Mouse (Mus musculus): ENCODE measurements at regions not wholly inside any gene's neighbourhood (a gene's known extent, or its start where the extent isn't known, plus 50 kb on each side); places are given as distances from the start of the nearest gene placed in this dataset.

DNA sequence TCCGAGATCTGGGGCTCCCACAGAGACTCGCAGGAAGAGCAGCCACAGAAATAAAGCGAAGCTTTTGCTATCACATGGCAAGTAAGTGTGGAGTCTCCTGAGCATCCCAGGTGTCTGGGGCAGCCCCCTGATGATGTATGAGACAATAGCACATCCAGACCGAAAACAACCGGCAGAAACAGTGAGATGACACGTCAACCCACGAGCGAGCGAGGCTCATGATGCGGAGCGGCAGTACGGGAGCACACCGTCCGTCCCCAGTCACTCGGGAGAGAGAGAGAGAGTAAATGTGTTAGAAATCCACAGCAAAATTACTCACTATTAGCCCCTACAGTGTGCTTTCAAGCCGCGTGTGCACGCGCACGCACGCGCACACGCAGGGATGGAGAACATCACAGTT lies 276.2 kb downstream of the Barhl2 start:
- Histone ChIP-seq H3K27ac (replicated peaks; ENCODE audit: low read depth, low read length) (no peak overlapping the region), H3K4me1 (ENCODE audit: control insufficient read depth, insufficient read depth, insufficient read length, low read length) (no peaks in the 10 kb centered on the region), H3K4me3 (ENCODE audit: insufficient read depth, low read depth, low read length) (no peak overlapping the region)

DNA sequence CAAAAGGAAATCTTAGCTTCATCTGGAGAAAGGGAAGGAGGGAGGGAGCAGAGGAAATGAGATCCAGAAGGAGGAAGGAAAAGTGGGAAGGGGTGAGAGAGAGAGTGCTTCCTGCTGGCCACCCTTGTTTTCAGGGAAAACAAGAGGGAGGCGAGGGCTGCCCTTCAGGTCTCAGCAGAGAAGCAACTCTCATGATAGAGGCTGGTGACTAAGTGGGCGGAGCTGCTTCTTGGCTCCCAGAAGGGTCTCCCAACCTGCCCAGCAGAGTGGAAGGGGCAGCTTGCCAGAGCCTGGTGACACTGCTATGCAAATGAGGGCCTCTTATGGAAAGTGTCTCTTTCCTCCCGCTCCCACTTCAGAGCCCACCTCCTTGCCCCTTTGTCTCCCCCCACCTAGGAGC lies 285.8 kb downstream of the Barhl2 start:
- Histone ChIP-seq H3K4me1 (ENCODE audit: control insufficient read depth, insufficient read depth, insufficient read length, low read length) (no peaks in the 10 kb centered on the region; the same call in 1 of the 2 replicates), H3K27ac (replicated peaks; ENCODE audit: low read depth, low read length) (no peak overlapping the region), H3K4me3 (ENCODE audit: insufficient read depth, low read depth, low read length) (no peak overlapping the region)

DNA sequence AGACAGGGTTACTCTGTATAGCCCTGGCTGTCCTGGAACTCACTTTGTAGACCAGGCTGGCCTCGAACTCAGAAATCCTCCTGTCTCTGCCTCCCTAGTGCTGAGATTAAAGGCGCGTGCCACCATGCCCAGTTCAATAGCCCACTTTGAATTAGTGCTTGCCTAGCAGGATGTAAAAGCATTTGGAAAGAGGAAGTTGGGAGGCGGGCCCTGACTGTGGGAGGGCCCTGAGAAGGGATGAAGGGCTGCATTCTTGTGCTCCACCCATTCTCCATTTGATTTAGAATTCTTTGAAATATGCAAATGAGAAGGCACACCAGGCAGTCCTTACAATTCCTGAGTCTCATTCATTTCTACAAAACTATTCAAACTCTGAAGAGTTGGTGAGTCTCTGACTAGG lies 287.6 kb downstream of the Barhl2 start:
- Histone ChIP-seq H3K27ac (replicated peaks; ENCODE audit: low read depth, low read length) (no peak overlapping the region), H3K4me1 (ENCODE audit: control insufficient read depth, insufficient read depth, insufficient read length, low read length) (no peaks in the 10 kb centered on the region; the same call in 1 of the 2 replicates), H3K4me3 (ENCODE audit: insufficient read depth, low read depth, low read length) (no peak overlapping the region)

DNA sequence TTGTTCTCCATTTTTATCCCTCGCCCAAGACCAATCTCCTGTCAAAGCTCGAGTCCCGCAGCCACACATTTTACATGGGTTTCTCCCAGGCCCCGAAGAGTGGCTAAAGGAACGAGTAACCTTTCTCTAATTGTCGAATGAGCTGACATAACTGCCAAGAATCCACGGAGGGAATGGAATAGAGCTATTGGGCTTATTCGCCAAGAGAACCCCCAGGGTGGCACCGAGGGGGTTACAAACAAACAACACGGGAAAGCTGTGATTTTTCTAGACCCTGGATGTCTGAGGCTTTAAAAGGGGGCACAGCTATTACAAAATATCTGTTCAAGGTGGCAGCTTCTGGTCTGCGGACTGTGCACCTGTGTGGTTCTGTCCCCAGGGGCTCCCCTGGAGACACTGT lies 290.4 kb downstream of the Barhl2 start:
- no peak overlapping the region for H3K27ac ChIP-seq (replicated peaks; ENCODE audit: low read depth, low read length)

DNA sequence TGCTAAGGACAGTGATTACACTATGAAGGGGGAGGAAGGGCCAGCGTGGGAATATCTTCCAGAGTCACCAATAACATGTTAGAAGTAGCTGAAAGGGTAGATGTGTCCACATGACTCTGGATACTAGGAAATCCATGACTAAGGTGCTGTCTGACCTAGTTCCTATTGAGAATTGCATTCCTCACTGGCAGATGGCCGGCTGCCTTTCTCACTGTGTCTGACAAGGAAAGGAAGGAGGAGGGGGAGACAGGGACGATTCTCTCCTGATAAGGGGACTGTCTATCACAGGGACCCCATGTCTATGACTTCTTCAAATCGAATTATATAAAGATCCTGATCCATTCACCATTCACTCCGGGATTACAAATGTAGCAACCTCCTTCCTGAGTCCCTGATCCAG lies 289.9 kb downstream of the Zfp326 start:
- Histone ChIP-seq H3K4me1 (ENCODE audit: control insufficient read depth, insufficient read depth, insufficient read length, low read length) (no peaks in the 10 kb centered on the region; the same call in 1 of the 2 replicates), H3K27ac (replicated peaks; ENCODE audit: low read depth, low read length) (no peak overlapping the region), H3K4me3 (ENCODE audit: insufficient read depth, low read depth, low read length) (no peak overlapping the region)

More for the DNA sequence above, 290.4 kb downstream of the Barhl2 start:
- H3K4me1 ChIP-seq (ENCODE audit: control insufficient read depth, insufficient read depth, insufficient read length, low read length), result no peaks in the 10 kb centered on the region; the same call in 1 of the 2 replicates
- no peak overlapping the region for H3K4me3 ChIP-seq (ENCODE audit: insufficient read depth, low read depth, low read length)

DNA sequence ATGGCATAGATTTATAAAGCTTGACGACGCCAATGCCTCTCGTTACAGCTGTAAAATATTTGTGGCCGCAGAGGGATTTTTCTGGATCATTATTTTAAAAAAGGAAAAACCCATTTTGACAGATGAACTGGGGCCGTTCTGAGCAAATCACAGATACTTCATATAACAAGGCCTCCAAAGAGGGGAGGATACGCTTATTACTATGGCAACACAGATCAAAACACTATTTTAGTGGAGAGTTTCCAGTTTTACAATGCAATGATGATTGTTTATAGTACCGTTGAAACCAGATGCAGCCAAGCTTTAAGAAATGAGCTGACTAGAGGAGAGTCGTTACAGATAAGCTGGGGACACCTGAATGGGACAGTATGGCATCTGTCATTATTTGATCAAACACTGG lies 287.8 kb downstream of the Zfp326 start:
- H3K4me3 ChIP-seq (ENCODE audit: insufficient read depth, low read depth, low read length), result no peak overlapping the region
- H3K27ac ChIP-seq (replicated peaks; ENCODE audit: low read depth, low read length), result no peak overlapping the region
- no peaks in the 10 kb centered on the region; the same call in 1 of the 2 replicates for H3K4me1 ChIP-seq (ENCODE audit: control insufficient read depth, insufficient read depth, insufficient read length, low read length)

DNA sequence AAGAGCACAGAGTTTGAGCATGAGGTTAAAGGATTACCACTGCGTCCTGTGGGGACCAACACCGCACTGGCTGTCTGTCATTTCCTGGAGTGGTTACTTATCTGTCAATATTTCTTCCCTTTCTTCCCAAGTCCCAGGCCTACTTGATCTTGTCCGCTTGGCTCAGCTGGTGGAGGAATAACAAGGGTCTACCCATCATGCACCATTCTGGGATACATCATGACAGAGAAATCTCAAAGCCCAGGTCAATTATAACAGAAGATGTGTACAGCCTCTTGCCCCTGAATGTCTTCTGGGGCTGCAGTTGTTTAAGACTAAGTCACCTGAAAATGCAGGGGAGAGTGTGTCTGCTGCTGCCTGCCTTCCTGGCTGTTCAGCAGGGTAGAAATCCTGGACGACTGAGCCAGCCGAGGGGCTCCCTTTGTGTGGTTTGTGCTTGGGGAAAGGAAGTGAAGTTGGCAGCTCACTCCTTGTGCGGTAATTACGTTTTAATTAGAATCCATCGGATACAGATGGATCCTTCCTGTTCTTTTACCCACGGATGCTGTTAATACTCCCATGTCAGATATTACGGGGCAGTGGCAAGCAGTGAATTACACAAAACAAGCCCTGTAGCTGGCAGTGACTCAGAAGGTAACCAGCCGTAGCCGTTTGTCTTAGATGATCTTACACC lies 286.8 kb downstream of the Zfp326 start:
- H3K4me3 ChIP-seq (ENCODE audit: insufficient read depth, low read depth, low read length), result no peak overlapping the region
- no peak overlapping the region for H3K27ac ChIP-seq (replicated peaks; ENCODE audit: low read depth, low read length)
- H3K4me1 ChIP-seq (ENCODE audit: control insufficient read depth, insufficient read depth, insufficient read length, low read length), result no peaks in the 10 kb centered on the region; the same call in 1 of the 2 replicates

DNA sequence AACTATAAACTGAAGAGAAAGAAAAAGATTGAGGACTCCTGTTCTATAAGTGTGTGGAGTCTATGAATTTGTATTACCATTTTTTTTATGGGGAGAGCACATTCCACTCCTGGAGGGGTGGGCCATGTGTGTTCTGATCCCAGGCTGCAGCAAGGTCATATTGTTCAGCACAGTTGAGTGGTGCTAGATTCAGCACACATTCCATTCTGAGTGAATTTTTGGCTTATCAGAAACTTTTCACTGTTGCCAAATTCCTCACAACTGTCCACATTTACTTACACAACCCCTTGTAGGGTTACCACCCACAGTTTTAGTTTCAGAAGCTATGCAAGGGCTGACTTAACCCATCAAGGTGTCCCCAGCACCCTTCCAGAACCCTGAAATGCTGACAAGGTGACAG lies 262.7 kb downstream of the Zfp326 start:
- Histone ChIP-seq H3K27ac (replicated peaks; ENCODE audit: low read depth, low read length) (no peak overlapping the region), H3K4me1 (ENCODE audit: control insufficient read depth, insufficient read depth, insufficient read length, low read length) (no peaks in the 10 kb centered on the region), H3K4me3 (ENCODE audit: insufficient read depth, low read depth, low read length) (no peak overlapping the region)

DNA sequence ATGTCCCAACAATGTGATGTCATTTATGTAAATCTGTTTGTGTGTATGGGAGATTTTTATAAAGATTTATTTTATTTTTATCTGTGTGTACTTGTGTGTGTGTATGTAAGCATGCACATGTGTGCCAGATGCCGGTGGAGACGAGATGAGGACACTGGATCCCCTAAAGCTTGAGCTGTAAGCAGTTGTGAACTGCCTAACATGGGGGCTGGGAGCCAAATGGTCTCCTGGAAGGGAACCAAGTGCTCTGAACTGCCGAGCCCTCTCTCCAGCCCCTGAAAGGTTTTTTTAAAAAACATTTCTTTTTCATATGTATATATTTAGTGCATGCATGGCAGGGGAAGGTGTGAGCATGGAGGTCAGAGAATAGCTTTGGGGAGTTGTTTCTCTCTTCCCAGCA lies 246.6 kb downstream of the Zfp326 start:
- no peak overlapping the region for H3K4me3 ChIP-seq (ENCODE audit: insufficient read depth, low read depth, low read length)
- H3K4me1 ChIP-seq (ENCODE audit: control insufficient read depth, insufficient read depth, insufficient read length, low read length), result no peaks in the 10 kb centered on the region
- H3K27ac ChIP-seq (replicated peaks; ENCODE audit: low read depth, low read length), result no peak overlapping the region

DNA sequence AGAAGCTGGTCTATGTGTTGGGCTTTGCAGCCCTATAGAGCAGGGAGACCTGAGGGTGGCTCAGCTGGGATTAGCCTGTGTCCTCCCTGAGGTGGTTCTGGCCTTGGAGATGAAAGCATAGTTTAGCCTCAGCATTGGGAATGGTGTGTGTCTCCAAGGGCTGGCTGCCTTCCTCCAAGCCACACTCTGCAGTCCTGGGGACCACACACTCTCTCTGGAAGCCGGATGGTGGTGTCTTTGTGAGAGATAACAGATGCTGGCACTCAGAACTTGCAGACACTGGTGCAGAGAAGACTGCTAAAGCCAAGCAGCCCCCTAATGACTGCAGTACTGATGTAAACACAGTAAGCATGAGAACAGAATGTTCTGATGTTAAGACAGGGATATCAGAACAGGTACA lies 243.2 kb downstream of the Zfp326 start:
- no peak overlapping the region for H3K27ac ChIP-seq (replicated peaks; ENCODE audit: low read depth, low read length)
- no peak overlapping the region for H3K4me3 ChIP-seq (ENCODE audit: insufficient read depth, low read depth, low read length)
- H3K4me1 ChIP-seq (ENCODE audit: control insufficient read depth, insufficient read depth, insufficient read length, low read length), result no peaks in the 10 kb centered on the region

DNA sequence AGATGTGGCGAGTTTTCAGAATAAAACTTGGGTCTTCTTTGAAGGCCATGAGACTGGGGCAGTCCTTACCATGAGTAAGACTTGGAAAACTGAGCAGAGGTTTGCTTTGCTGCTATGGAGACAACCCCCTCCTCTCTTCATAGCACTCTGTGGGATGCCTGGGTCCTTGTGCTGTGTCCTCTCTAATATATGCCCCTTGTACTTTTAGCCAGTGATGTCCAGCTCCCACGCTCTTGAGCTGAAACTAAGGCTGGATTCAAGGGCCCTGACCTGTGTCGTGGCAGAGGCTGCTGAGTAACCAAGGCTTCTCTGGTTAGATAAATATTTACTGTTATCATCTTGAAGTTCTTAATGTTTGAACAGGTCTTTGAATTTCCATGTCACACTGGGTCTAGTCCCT lies 236.8 kb downstream of the Zfp326 start:
- H3K27ac ChIP-seq (replicated peaks; ENCODE audit: low read depth, low read length), result no peak overlapping the region

DNA sequence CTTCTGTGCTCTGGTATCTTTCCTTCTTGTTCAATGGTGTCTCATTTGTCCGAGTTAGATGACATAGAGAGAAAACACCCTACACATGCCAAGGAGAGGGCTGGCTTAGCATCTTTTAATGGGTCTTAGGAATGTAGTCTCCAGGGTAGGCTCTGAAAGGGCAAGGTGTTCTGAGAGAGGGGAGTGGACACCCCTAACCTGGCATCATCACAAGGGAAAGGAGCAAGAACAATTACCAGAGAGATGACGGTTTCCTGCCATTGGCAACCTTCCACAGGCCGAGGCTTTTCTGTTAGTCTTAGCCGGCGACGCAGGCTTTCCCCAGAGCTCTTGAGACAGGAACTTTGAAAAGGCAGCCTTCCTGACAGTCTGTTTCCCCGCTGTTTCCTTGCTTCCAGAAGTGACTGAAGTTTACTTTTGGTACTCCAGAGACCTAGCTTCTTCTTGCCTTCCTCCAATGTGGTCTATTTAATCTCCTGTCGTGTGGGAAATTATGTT lies 232.2 kb downstream of the Zfp326 start:
- H3K4me1 ChIP-seq (ENCODE audit: control insufficient read depth, insufficient read depth, insufficient read length, low read length), result no peaks in the 10 kb centered on the region
- no peak overlapping the region for H3K4me3 ChIP-seq (ENCODE audit: insufficient read depth, low read depth, low read length)
- H3K27ac ChIP-seq (replicated peaks; ENCODE audit: low read depth, low read length), result no peak overlapping the region

More for the DNA sequence above, 236.8 kb downstream of the Zfp326 start:
- no peaks in the 10 kb centered on the region for H3K4me1 ChIP-seq (ENCODE audit: control insufficient read depth, insufficient read depth, insufficient read length, low read length)
- H3K4me3 ChIP-seq (ENCODE audit: insufficient read depth, low read depth, low read length), result no peak overlapping the region

DNA sequence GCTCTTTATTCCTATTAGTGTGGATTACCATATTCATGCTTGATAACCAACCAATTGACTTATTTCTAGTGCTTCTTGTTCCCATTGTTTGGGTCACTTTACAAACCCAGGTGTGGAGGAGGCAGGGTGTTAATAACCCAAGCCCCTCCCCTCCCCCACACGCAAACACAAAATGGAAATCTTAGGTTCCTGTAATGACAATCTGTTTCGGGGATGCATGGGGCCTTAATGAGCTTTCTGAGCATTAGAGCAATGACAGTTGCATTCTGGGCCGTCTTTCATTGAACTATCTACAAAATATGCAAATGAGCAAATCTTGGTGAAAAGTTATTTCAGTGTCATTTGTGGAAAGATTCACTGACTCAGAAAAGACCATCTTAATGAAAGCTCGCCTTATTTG lies 225.9 kb downstream of the Zfp326 start:
- no peak overlapping the region for H3K27ac ChIP-seq (replicated peaks; ENCODE audit: low read depth, low read length)
- no peak overlapping the region for H3K4me3 ChIP-seq (ENCODE audit: insufficient read depth, low read depth, low read length)
- H3K4me1 ChIP-seq (ENCODE audit: control insufficient read depth, insufficient read depth, insufficient read length, low read length), result no peaks in the 10 kb centered on the region

DNA sequence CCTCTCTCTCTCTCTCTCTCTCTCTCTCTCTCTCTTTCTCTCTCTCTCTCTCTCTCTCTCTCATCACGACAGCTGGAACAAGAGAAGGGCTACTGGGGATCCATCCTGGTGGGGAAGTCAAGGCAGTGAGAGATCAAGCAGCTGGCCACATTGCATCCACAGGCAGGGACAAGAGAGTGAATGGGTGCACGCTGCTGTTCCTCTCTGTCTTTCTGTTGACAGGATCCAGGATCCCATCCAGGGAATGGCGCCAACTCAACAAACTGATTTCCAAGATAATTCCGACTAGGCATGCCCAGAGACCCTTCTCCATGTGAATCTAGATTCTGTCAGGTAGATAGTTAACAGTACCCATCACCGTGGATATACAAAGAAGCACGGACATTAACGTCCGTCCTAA lies 222.5 kb downstream of the Zfp326 start:
- Histone ChIP-seq H3K27ac (replicated peaks; ENCODE audit: low read depth, low read length) (no peak overlapping the region), H3K4me1 (ENCODE audit: control insufficient read depth, insufficient read depth, insufficient read length, low read length) (no peaks in the 10 kb centered on the region), H3K4me3 (ENCODE audit: insufficient read depth, low read depth, low read length) (no peak overlapping the region)

DNA sequence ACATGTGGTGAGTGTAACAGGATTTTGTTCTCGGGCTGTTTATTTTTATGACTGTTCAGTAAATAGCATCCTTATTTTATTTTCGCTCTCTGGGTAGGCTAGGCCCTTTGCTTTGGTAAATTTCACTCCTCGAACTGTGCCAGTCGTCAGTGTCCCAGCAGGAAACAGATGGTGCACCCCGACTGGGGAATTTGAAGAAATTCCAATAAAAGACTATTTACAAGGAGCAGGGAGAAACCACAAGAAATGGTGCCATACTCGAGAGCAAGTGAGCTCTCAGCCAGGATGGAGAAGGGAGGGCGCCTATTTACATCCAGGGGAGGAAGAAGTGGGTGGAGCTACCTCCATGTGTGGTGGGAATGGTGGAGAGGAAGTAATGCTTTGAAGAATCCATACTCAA lies 213.0 kb downstream of the Zfp326 start:
- Histone ChIP-seq H3K27ac (replicated peaks; ENCODE audit: low read depth, low read length) (no peak overlapping the region), H3K4me1 (ENCODE audit: control insufficient read depth, insufficient read depth, insufficient read length, low read length) (no peaks in the 10 kb centered on the region), H3K4me3 (ENCODE audit: insufficient read depth, low read depth, low read length) (no peak overlapping the region)

DNA sequence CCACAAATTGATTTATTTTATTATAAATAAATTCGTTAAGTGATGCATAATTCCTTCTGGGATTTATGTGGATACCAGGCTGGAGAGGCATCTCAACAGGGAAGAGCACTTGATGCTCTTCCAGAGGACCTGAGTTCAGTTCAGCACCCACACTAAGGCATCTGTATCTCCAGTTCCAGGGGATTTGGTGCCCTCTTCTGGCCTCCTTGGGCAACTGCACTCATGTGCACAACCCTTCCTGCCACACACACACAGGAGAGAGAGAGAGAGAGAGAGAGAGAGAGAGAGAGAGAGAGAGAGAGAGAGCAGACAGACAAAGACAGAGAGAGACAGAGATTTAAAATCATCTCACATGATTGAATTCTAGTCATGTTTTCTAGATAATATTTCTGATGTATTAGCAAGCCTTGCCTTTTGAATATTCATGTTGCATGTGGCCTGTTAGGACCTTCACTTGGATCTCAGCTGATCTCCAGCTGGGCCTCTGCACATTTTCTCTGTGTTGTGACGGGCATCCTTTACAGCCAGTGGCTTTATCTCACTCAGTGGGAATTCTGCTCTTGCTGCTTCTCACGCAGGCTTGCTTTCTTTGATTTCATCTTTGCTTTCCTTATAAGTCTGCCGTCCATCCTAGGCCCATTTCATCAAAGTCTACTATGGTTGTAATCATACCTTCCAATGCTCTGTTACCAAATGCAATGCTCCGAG lies 212.3 kb downstream of the Zfp326 start:
- Histone ChIP-seq H3K4me3 (ENCODE audit: insufficient read depth, low read depth, low read length) (no peak overlapping the region), H3K4me1 (ENCODE audit: control insufficient read depth, insufficient read depth, insufficient read length, low read length) (no peaks in the 10 kb centered on the region), H3K27ac (replicated peaks; ENCODE audit: low read depth, low read length) (no peak overlapping the region)

Data from brown adipose tissue, adult 24 weeks (tissue).